Mouse (Mus musculus): ENCODE results near the gene Ncam1.

GRCm38 (mm10) chr9:49746176-49746575 is 52.5 kb downstream of the Ncam1 start:
- no peak for TF ChIP-seq CTCF (IDR thresholded peaks at IDR 0.05)
- no peak for TF ChIP-seq POLR2A (IDR thresholded peaks at IDR 0.05; ENCODE audit: insufficient read depth, low read depth, low read length)
- no peak for TF ChIP-seq EP300 (IDR thresholded peaks at IDR 0.05; ENCODE audit: insufficient read depth, low read depth, low read length)

Measured in heart, adult 2 months (tissue).